Mouse (Mus musculus) limb, embryonic 14.5 days (tissue): ENCODE results near the gene Phox2b. TPM values are rescaled to one million over a fixed set of nuclear protein-coding genes. Genes with fewer than 3 reads are reported as not detected.

Source experiments
- ATAC-seq: fragments of 200-750 bp; cut with Nextera tagmentation; 2 replicates; pipeline ENCODE4 v1.8.0; 2017; ENCODE audit warnings: low read depth, moderate number of reproducible peaks, moderate TSS enrichment; ENCODE audit not compliant: low FRiP score
- DNase-seq: peaks from one replicate; pipeline ENCODE4 v3.0.0-alpha.2; 2015; ENCODE audit warnings: low spot score
- H3K27ac ChIP-seq: fragments of 300-500 bp; sonication (generic); replicated peaks from 2 replicates; pipeline ENCODE4 v1.5.1; 2014; ENCODE audit warnings: low read depth, mild to moderate bottlenecking, low read length, moderate library complexity, mixed read lengths
- H3K27me3 ChIP-seq: fragments of 300-500 bp; sonication (generic); 2 replicates; pipeline ENCODE4 v1.6.1; 2014; ENCODE audit warnings: low read length, mixed read lengths; ENCODE audit not compliant: control insufficient read depth, insufficient read depth
- H3K36me3 ChIP-seq: fragments of 300-500 bp; sonication (generic); 2 replicates; pipeline ENCODE4 v1.6.1; 2014; ENCODE audit warnings: mild to moderate bottlenecking, low read length, moderate library complexity, mixed read lengths; ENCODE audit not compliant: control insufficient read depth, insufficient read depth
- H3K4me1 ChIP-seq: fragments of 300-500 bp; sonication (generic); 2 replicates; pipeline ENCODE4 v1.6.1; 2014; ENCODE audit warnings: antibody characterized with exemption, low read length, mixed read lengths; ENCODE audit not compliant: control insufficient read depth, insufficient read depth
- H3K4me2 ChIP-seq: fragments of 300-500 bp; sonication (generic); replicated peaks from 2 replicates; pipeline ENCODE4 v1.6.1; 2014; ENCODE audit warnings: low read depth, mild to moderate bottlenecking, low read length, moderate library complexity; ENCODE audit not compliant: severe bottlenecking
- H3K4me3 ChIP-seq: fragments of 300-500 bp; sonication (generic); replicated peaks from 2 replicates; pipeline ENCODE4 v1.5.1; 2014; ENCODE audit warnings: low read length
- H3K9ac ChIP-seq: fragments of 300-500 bp; sonication (generic); 2 replicates; pipeline ENCODE4 v1.6.1; 2014; ENCODE audit warnings: mild to moderate bottlenecking, low read depth, low read length, moderate library complexity; ENCODE audit not compliant: severe bottlenecking
- H3K9me3 ChIP-seq: fragments of 300-500 bp; sonication (generic); 2 replicates; pipeline ENCODE4 v1.6.1; 2016; ENCODE audit warnings: low read length; ENCODE audit not compliant: control insufficient read depth
- POLR2A ChIP-seq: fragments of 200-500 bp; IDR thresholded peaks from 2 replicates; pipeline ENCODE4 v1.8.0; 2012; ENCODE audit warnings: inconsistent platforms, mild to moderate bottlenecking, moderate library complexity, borderline replicate concordance; ENCODE audit not compliant: insufficient read depth, insufficient read length; ENCODE audit errors: extremely low read depth
- WGBS: fragments of 180-500 bp; shearing (Covaris S2); extraction: QIAGEN DNeasy Blood & Tissue Kit; methylation state at CpG from one replicate; pipeline ENCODE4 v1.1.7; 2014; 5-methylcytosine and 5-hydroxymethylcytosine counted together
- polyA plus RNA-seq, 2 experiments: library from polyadenylated mRNA; depleted of rRNA in 1 of 2; stranded (reverse) in 1 of 2; unstranded in 1 of 2; fragments of >200 nt; fragmentation: Nextera tagmentation in 1 of 2; extraction: Ambion mirVana in 1 of 2; gene quantifications; 2 replicates each; pipeline versions ENCODE4 v1.2.1 to v1.2.3; 2012 to 2014

Phox2b gene
- polyA plus RNA-seq, 2 experiments, result 0.03 TPM; not detected in 1

GRCm38 (mm10) chr5:67096378-67096771, 2.7 kb downstream of the Phox2b start:
- Histone ChIP-seq H3K4me2 (peak overlapping the region; percentile 49), H3K36me3 (no peaks in the 10 kb centered on the region), H3K9ac (no peak overlapping the region), H3K9me3 (no peaks in the 10 kb centered on the region), H3K27me3 (peaks cover 88% of the 10 kb centered on the region), H3K4me3 (peak overlapping the region; percentile 25), H3K4me1 (no peaks in the 10 kb centered on the region), H3K27ac (no peak overlapping the region)
- ATAC-seq (no peak), DNase-seq (no peak)
- 6% methylated on average over 20 of the region's 28 CpGs for WGBS
- TF ChIP-seq POLR2A, result no peak

GRCm38 (mm10) chr5:67095651-67096377, 3.3 kb downstream of the Phox2b start:
- TF ChIP-seq POLR2A, result no peak
- Histone ChIP-seq H3K4me3 (peak overlapping the region; percentile 25), H3K36me3 (no peaks in the 10 kb centered on the region), H3K27ac (no peak overlapping the region), H3K9ac (no peak overlapping the region), H3K9me3 (no peaks in the 10 kb centered on the region), H3K4me1 (no peaks in the 10 kb centered on the region), H3K27me3 (peaks cover 88% of the 10 kb centered on the region), H3K4me2 (peak overlapping the region; percentile 49)
- ATAC-seq, result no peak
- WGBS, result under 1% methylated on average over 27 of the region's 47 CpGs
- DNase-seq, result no peak

- Histone ChIP-seq H3K9me3 (no peaks in the 10 kb centered on the region), H3K27ac (no peak overlapping the region), H3K4me1 (no peaks in the 10 kb centered on the region), H3K27me3 (peaks cover 88% of the 10 kb centered on the region), H3K36me3 (no peaks in the 10 kb centered on the region), H3K4me2 (no peak overlapping the region), H3K4me3 (no peak overlapping the region), H3K9ac (no peak overlapping the region)
- DNase-seq, result no peak
- TF ChIP-seq POLR2A, result no peak
- 2% methylated on average over 15 of the region's 15 CpGs for WGBS
- ATAC-seq, result no peak
Observed at GRCm38 (mm10) chr5:67095153-67095552, 3.9 kb downstream of the Phox2b start.

- DNase-seq (no peak), ATAC-seq (no peak)
- WGBS, result 17% methylated on average over 2 of the region's 2 CpGs
- H3K9ac ChIP-seq, result no peak overlapping the region
- TF ChIP-seq POLR2A, result no peak
- H3K4me1 ChIP-seq, result no peaks in the 10 kb centered on the region
- H3K27ac ChIP-seq, result no peak overlapping the region
- H3K4me2 ChIP-seq, result no peak overlapping the region
- peaks cover 88% of the 10 kb centered on the region for H3K27me3 ChIP-seq
- H3K9me3 ChIP-seq, result no peaks in the 10 kb centered on the region
- H3K4me3 ChIP-seq, result no peak overlapping the region
- H3K36me3 ChIP-seq, result no peaks in the 10 kb centered on the region
Observed at GRCm38 (mm10) chr5:67093991-67094390, 5.1 kb downstream of the Phox2b start.

GRCm38 (mm10) chr5:67091766-67092165, 7.3 kb downstream of the Phox2b start:
- no peaks in the 10 kb centered on the region for H3K36me3 ChIP-seq
- H3K4me1 ChIP-seq, result no peaks in the 10 kb centered on the region
- H3K27ac ChIP-seq, result no peak overlapping the region
- ATAC-seq (no peak), DNase-seq (no peak)
- WGBS, result 17% methylated on average over 4 of the region's 4 CpGs
- peaks cover 70% of the 10 kb centered on the region for H3K27me3 ChIP-seq
- H3K9me3 ChIP-seq, result no peaks in the 10 kb centered on the region
- no peak overlapping the region for H3K4me2 ChIP-seq
- H3K4me3 ChIP-seq, result no peak overlapping the region
- TF ChIP-seq POLR2A, result no peak
- H3K9ac ChIP-seq, result no peak overlapping the region
